Mouse (Mus musculus) erythroblast, embryonic 14.5 days (primary cell): ENCODE measurements around the gene Macf1.

Source experiments
- GATA1 ChIP-seq: IDR thresholded peaks from 2 replicates; pipeline ENCODE4 v1.6.1; 2012; ENCODE audit warnings: low read length, inconsistent platforms, mixed read lengths
- TAL1 ChIP-seq: IDR thresholded peaks from 3 replicates; pipeline ENCODE4 v1.6.1; 2012; ENCODE audit warnings: low read length, inconsistent platforms, mixed read lengths

DNA sequence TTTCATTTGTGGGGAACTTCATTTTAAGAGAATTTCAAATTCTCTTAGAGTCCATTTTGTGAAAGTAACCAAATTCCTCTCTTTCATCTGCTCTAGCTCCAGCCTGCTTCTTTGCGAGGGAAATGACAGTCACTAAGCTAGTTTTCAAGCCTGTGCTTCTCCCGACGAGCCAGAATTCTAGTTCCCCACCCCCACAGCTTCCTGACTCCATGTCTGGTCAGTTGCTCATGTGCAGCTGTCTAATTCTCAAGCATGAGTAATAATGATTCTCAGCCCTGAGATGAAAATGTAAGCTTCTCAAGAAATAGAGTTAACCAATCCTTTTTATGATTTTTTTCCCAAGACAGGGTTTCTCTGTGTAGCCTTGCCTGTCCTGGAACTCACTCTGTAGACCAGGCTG is 236.9 kb downstream of the Macf1 start:
- no peak for TF ChIP-seq GATA1
- no peak for TF ChIP-seq TAL1
